Mouse (Mus musculus): ENCODE results near the gene Odf3b. TPM values are rescaled to one million over a fixed set of nuclear protein-coding genes. Genes with fewer than 3 reads are reported as not detected.
A peak's percentile ranks its signal among the peaks of the same experiment; 100 is the strongest.

Gene Odf3b
- total RNA-seq (2014; fragmentation: Nextera tagmentation) (13.9 and 14.0 TPM in 2 replicates), total RNA-seq (2017) (4.7 TPM in 1 of 2 replicates, not detected in the other)

DNA sequence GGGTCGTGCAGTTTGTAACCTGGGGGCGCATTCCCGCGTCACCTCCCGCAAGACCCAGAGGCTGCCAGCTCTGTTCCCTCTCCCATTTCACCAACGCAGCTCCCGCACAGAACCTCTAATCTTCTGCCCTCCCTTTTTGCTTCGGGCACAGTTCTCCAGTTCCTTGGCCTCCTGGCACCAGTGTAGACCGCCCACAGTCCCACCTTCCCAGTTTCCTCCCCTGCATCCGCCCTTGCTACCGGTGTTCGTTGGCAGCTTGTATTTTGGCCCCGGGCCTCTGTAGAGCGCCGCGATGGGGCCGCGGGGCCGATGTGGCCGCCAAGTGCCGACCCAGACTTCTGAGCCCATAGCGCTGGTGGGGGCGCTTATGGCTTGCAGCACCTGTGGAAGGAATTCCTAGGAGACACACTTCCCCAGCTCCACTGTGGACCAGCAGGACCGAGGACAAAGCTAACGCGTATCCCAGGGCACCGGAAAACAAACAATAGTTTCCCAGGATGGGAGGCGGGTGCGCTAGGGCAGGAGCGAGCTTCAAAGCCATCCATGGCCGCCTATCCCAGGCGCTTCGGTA is at the start of gene Odf3b:
TSS of gene Odf3b (minus strand) at position 452 of the 571 bp plus-strand sequence.
- ATAC-seq (replicated peaks; ENCODE audit: low FRiP score, low TSS enrichment, poor library complexity, severe bottlenecking): peak; percentile 40

DNA sequence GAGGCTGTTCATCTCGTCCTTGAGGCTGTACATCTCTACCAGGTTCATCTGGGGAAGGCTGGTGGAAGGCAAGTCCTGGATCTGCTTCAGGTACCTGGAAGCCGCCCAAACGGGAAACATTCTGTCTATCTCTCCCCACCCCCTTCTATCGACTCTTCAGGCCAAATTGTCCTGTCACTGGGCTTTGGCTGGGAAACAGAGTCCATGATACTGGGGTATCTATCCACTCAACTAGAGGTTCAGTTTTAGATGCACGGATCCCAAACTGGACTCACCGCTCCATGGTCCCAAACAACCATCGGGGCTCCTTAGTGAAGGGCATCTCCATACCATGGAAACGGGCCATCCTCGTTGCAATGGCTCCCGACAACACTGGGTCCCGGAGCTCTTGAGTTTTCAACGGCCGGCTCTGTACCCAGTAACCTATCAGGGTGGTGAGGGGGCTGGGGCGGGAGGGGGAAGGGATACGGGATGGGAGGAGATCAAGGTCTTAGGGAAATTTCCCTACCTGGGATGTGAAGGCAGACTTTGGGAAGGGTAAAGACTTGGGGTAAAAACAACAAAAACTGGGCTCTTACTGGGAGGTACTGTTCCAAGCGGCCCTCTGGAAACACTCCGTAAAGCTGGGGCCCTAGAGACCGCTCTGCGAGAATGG is 49.2 kb upstream of the Odf3b start:
- ATAC-seq (replicated peaks; ENCODE audit: low FRiP score, low TSS enrichment, poor library complexity, severe bottlenecking): no peak

DNA sequence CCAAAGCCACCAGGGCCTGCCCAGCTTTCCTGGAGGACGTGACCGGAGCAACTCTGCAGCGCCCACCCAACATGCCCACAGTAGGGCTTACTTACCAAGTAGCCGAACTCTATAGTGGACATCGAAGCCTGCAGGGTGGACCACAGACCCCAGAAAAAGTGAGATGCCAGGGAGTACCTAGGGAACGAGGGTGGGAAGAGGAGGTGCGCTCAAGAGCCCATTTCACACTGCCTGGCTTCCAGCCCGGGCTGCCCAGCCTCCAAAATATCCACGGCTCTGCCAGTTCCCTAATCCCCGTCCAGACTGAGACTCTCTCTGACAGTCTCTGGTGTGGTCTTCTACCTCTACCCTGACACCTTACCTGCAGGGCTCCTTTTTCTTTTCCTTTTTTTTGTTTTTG is 47.6 kb upstream of the Odf3b start:
- no peak for ATAC-seq (replicated peaks; ENCODE audit: low FRiP score, low TSS enrichment, poor library complexity, severe bottlenecking)

DNA sequence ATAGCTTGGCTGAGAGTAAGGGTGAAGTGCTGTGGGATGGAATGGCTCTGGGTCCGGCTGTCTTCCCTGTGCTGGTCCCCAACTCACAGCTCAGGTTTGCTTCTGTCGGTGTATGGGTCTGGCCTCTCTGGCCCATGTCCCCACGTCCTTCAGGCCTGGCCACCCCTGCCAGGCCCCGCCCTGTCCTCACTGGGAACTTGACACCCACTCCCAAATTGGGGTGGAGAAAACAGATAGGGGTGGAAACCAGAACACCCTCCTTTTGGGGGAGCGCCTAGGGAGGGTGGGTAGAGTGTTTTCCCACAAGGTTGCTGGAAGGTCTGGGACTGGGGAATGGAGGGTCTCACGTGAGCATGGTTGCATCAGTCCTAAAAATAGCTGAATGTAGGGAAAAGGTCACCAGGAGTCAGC is 46.6 kb upstream of the Odf3b start, which contains the start of gene Cpt1b:
TSS of gene Cpt1b (minus strand) at position 153 of the 411 bp plus-strand sequence.
- no peak for ATAC-seq (replicated peaks; ENCODE audit: low FRiP score, low TSS enrichment, poor library complexity, severe bottlenecking)

DNA sequence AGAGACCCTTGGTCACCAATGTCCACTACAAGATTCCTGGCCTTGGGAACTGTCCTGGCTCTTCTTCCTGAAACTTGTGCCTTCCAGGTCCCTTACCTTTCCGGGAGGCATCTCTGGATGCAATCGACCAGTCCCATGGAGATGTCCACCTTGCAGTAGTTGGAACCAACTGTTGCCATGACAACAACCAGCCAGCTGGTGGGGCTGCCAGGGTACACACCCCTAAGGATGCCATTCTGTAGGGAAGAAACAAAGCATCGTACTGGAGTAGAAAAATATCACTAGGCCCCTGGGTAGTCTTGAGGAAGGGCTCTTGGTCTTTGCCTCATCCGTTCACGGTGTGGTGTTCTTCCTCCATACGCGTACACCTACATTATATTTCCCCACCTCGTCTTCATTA is 45.5 kb upstream of the Odf3b start:
- ATAC-seq (replicated peaks; ENCODE audit: low FRiP score, low TSS enrichment, poor library complexity, severe bottlenecking): no peak

DNA sequence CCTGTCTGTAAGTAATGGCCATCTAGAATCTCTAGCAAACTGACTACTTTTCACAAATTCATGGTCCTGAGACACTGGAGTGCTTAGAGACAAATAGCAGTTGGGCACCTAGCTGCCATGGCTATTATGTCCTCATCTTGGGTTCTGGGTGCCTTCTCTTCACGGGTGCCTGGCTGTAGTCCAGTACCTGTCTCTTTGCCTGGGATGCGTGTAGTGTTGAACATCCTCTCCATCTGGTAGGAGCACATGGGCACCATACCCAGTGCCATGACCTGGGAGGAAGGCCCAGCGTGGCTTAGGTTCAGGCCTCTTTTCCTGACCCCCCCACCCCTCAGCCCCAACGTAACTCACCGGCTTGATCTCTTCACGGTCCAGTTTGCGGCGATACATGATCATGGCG is 42.9 kb upstream of the Odf3b start:
- ATAC-seq (replicated peaks; ENCODE audit: low FRiP score, low TSS enrichment, poor library complexity, severe bottlenecking): no peak

DNA sequence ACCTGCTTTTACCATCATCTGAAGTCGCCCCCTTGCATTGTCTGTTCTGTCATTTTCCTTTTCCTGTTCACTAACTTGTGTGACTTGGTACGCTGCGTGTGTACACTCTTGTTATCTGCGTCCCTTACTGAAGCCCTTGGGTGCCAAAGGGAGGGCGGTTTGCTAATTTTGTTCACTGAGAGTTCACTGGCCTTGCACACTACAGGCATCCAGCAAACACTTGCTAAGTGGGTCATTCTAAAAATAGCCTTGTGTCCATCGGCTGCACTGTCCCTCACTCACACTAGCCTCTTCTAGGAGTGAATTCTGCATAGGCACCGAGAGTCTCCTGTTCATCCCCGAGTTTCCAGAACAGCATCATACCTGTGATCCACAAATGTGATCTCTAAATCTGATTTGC is 36.2 kb upstream of the Odf3b start:
- ATAC-seq (replicated peaks; ENCODE audit: low FRiP score, low TSS enrichment, poor library complexity, severe bottlenecking): no peak

DNA sequence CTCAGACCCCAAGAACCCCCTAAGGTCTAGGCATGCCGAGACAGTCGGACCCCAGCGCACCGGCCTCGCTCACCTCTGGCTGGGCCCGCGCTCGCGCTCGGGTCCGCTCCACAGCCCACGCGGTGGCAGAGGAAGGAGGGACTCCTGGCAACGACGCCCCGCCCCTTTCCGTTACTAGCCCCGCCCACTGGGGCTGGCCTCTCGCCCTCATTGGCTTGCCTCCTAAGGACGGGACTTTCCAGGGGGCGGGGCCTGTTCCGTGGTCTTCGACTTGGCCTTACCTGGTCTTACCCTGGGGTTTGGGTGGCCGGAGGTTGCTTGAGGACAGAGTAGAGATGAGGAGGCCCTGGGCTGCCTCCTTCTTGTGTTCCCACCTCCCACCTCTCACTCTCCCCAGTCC is 31.0 kb upstream of the Odf3b start, which contains the start of gene Syce3:
TSS of gene Syce3 (minus strand) at position 386 of the 400 bp plus-strand sequence.
- no peak for ATAC-seq (replicated peaks; ENCODE audit: low FRiP score, low TSS enrichment, poor library complexity, severe bottlenecking)

DNA sequence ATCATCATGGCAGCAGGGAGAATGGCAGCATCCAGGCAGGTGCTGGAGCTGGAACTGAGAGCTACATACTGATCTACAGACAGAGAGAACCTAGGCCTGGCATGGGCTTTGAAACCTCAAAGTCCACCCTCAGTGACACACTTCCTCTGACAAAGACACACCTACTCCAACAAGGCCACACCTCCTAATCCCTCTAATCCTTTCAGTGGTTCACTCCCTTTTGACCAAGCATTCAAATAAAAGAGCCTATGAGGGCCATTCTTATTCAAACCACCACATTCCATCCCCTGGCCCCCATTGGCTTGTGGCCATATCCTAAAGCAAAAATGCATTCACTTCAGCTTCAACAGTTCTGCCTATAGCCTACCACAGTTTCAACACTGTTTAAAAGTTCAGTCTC is 27.6 kb upstream of the Odf3b start:
- no peak for ATAC-seq (replicated peaks; ENCODE audit: low FRiP score, low TSS enrichment, poor library complexity, severe bottlenecking)

DNA sequence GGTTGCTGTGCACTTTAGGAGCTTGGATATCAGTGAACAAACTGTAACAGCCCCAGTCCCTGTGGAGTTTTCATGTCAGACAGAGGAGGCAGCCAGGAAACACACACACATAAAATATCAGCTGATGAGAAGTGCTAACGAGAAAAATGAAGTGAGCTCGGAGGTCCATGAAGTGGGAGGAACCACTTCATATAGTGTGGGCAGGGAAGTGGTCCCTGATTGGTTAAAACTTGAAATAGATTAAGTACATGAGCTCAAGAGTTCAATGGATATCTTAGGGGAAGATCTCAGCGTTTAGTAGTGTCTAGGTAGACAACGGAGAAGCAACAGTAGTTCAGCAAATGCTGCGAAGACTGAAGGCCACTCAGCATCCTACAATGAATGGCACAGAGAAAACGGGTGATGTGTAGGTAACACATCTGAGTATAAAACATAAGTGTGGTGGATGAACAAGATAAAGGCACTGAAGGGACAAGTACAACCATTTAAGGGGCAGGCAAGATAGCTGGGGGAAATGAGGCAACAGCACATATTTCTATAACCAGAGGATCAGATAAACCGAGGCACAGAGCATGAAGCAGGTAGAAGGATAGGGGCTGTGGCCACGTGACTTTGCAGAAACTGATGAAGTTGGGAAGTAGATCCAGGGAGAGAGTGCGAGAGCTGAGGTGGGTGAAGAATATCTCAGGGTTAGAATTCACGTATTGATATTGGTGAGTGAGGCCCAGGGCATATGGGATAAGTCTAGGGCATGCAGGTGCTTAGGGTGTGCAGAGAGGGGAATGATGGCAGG is 25.9 kb upstream of the Odf3b start:
- no peak for ATAC-seq (replicated peaks; ENCODE audit: low FRiP score, low TSS enrichment, poor library complexity, severe bottlenecking)

DNA sequence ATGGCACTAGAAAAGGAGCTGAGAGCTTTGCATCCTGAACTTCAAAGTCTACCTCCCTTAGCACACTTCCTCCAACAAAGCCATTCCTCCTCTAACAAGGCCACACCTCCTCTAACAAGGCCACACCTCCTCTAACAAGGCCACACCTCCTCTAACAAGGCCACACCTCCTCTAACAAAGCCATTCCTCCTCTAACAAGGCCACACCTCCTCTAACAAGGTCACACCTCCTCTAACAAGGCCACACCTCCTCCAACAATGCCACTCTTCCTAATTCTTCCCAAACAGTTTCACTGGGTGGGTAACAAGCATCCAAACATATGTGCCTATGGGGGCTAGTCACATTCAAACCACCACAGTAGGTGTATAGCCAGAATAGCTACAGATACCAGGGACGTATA is 23.4 kb upstream of the Odf3b start:
- ATAC-seq (replicated peaks; ENCODE audit: low FRiP score, low TSS enrichment, poor library complexity, severe bottlenecking): no peak

DNA sequence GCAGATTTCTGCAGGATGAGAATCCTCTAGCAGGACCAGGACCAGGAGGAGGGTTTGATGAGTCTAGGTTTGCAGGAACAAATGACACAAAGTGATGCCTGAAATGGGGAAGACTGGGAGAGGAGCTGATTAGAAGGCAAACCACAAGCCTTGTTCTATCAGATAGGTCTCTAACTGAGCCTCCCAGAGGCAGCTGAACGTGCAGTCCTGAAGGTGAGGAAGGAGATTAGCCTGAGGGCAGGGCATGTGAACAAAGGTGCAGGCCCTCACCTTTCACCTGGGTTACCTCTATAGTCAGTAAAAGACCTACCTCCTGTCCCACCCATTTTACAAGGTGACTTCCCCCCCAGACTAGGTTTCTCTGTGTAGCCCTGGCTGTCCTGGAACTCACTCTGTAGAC is 20.6 kb upstream of the Odf3b start:
- ATAC-seq (replicated peaks; ENCODE audit: low FRiP score, low TSS enrichment, poor library complexity, severe bottlenecking): no peak

DNA sequence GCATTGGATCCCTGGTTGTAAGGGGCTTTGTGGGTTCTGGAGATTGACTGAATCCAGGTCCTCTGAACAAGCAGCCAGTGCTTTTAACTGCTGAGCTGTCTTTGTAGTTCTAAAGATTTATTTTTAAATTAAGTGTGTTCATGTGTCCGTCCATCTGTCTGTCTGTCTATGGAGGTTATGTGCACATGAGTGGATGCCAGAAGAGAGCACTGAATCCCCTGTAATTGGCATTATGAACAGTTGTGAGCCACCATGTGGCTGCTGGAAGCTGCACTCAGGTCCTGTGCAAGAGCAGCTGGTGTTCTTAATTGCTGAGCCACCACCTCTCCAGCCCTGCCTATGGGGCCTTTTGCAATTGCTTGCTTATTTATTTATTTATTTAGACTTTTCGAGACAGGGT is 19.1 kb upstream of the Odf3b start:
- ATAC-seq (replicated peaks; ENCODE audit: low FRiP score, low TSS enrichment, poor library complexity, severe bottlenecking): no peak

DNA sequence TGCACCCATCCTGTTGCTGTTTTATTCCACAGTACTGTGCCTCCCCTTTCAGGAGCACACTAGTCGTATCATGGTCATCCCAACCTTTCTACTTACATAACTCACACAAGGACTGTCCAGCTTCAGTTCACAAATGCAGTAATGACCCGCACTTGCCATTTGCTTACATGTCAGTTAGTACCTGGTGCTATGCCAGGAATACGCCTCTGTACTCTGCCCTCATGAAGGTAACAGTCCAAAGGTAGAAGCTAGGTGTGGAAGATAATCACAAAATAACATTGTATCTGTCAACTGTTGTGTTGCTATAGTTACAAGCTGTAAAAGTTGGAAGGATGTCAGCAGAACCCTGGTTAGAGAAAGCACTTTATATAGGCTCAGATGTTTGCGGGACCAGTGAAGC is 17.8 kb upstream of the Odf3b start:
- no peak for ATAC-seq (replicated peaks; ENCODE audit: low FRiP score, low TSS enrichment, poor library complexity, severe bottlenecking)

DNA sequence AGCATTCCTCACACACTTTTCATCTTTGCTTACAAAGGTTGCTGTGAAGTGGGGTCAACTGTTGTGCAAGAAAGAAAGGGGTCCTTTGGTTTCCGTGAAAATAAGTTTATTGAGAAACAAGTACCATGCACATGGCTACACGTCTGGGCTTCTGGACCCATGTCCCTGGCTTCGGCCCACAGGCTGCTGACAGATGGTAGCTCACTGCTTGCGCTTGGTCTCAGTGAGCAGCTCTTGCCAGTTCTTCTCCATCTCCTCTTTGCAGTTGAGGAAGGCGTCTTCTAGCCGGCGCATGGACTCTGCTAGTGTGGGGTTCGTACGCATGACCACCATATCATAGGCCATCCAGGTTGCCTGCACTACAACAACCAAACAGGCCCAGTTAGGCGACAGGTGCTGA is 11.0 kb upstream of the Odf3b start:
- no peak for ATAC-seq (replicated peaks; ENCODE audit: low FRiP score, low TSS enrichment, poor library complexity, severe bottlenecking)

DNA sequence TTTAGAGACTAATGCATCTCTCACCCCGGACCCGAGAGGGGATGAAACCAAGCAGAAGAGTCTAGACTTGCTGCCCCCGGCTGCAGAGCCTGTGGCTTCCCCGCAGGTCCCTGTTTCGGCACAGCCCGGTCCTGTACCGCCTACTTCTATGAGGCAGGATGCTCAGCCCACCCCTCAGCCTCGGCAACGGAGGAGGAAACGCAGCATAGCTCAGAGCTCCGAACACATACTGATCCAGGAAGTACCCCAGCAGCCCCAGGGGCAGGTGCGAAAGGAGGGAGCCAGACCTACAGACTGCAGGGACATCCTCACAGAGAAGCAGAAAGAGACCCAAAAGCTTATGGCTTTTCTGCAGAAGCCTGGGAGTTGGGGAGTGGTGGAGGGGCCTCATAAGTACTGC is 8.0 kb upstream of the Odf3b start:
- no peak for ATAC-seq (replicated peaks; ENCODE audit: low FRiP score, low TSS enrichment, poor library complexity, severe bottlenecking)

DNA sequence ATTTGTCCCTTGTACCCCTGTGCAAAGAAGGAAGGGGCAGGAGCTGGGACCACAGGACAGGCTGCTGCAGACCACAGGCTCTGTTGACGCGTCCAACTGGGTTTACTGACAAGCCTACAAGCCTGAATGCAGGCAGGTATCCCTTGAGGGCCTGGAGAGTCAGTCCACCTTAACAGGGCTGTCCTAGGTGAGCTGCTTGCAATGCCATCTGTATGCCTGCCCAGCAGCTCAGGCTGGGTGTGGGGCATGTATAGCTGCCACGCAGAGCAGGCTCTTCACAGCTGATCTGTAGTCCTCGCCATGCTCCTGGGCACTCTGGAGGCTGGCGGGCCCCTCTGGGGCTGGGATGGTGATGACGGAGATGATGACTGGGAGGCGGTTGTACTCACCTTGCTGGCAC is 5.5 kb upstream of the Odf3b start, which contains the start of gene Klhdc7b:
TSS of gene Klhdc7b (plus strand) at position 301 of the 400 bp plus-strand sequence.
- no peak for ATAC-seq (replicated peaks; ENCODE audit: low FRiP score, low TSS enrichment, poor library complexity, severe bottlenecking)

DNA sequence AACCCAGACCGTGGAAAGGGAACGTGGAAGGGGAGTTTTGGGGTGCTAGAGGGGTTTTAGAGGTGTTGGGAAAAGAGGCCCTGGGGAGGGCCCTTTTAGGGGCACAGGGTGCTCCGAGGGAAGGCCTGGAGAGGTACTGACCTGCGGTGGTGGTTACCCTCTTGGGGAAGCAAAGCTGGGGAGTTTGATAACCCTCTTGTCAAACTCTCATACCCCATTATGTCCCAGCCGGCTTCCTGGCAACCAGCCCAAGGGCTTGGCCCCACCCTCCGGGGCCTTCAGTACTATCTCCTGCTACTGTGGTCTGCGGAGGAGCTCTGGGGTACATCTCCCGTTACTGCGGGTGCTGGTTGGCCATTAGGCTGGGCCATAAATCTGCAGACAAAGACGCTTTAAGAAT is 347 bp upstream of the Odf3b start:
- peak; percentile 76 for ATAC-seq (replicated peaks; ENCODE audit: low FRiP score, low TSS enrichment, poor library complexity, severe bottlenecking)

DNA sequence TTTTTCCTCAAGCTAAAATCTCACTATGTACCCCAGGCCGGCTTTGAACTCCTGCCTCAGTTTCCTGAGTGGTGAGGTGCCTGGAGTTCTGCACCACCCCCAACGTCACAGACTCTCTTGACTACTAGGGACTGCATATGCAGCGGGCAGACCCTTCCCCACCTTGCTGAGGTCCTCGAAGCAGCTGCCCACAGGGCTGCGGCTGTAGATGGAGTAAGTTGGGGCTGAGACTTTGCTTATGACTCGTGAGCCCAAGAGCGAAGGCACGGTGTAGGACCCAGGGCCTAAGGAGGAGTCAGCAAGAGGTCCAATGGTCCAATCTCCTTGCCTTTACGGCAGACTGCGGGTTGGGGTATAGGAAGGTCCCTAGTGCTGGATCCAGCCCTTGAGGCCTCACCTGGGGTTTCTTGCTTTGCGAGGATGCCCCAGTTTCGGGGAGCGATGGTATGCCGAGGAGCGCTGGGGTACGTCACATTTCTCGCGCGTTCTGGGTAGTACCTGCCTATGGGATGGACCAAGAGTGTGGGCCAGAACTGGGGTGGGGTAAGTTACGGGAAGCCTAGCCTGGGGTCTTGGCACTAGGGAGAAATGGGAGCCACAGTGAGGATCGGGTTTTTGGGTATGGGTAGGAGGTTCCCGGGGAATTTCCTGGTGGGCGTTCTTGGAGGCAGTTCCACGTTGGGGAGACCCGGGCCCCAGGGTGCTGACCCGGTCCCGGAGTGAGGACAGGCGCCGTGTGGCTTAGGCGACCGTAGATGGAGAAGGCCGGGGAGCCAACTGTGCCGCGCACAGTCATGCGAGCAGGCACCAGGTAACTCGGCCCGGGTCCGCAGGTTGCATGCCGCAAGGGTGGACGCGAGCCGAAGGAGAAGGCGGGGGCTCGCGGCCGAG is 899 bp downstream of the Odf3b start:
- ATAC-seq (replicated peaks; ENCODE audit: low FRiP score, low TSS enrichment, poor library complexity, severe bottlenecking): peak; percentile 0; the same call in 1 of the 2 replicates
